Mouse (Mus musculus) B cell, adult (primary cell): ENCODE results near the gene Btbd11. TPM values are rescaled to one million over a fixed set of nuclear protein-coding genes. Genes with fewer than 3 reads are reported as not detected.

Experiments used
- total RNA-seq: library from RNA; stranded (reverse); gene quantifications from 4 replicates; pipeline ENCODE4 v1.2.4, GENCODE M21; 2023; ENCODE audit not compliant: inconsistent age

Btbd11 gene
- 0.30 to 0.35 TPM (median 0.33 TPM) in 4 replicates for total RNA-seq

GRCm38 (mm10) chr10:85386605-85387218 is at the start of gene Btbd11:
Gene Btbd11 (plus strand): TSS chr10:85386814.

Other genes with a start within 250 kb of the Btbd11 start
- gene Cry1, start 201.8 kb upstream of the Btbd11 start, total RNA-seq = 28.8 to 35.5 TPM (median 30.1 TPM) in 4 replicates